Comparison of ENCODE assay signal across 8 mouse cellular contexts in the genomic region with DNA sequence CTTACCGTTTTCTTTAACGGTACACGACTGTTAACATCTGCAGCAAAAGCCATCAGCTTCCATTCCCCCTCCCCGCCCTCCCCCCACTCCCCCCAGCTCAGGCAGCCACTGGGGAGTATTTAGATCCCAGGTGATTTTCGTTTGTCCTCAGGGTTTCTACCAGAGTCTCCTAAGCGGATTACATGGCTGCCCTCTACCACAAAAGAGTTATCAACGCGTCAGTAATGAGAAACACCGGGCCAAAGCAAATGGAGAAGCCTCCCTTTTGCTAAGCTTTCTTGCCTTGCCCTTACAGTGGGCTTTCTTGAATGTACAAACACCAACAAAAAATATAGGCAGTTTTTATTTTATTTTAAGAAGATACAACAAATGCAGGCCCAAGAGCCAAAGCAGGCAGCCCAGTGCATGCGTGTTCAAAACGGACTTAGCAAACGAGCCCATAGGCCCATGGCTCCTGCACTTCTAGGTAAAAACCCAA. TPM values are rescaled to one million over a fixed set of nuclear protein-coding genes. Genes with fewer than 3 reads are reported as not detected.
DNase-seq lines count a peak whose midpoint lies in the region; ATAC-seq and TF ChIP-seq lines count a peak whose summit lies in the region.

No protein-coding gene starts in this region.

- peak overlapping the region; percentile 77 for H3K4me2 ChIP-seq in lung, postnatal 0 days (replicated peaks; ENCODE audit: low read depth, low read length)
- peak overlapping the region; percentile 86 for H3K4me2 ChIP-seq in forebrain, embryonic 12.5 days
- peak overlapping the region; percentile 72 for H3K4me2 ChIP-seq in limb, embryonic 14.5 days (replicated peaks; ENCODE audit: low read depth, low read length, severe bottlenecking)

- no peak for ATAC-seq in lung, postnatal 0 days
- peak; percentile 21; the same call in 1 of the 2 replicates for ATAC-seq in forebrain, embryonic 12.5 days (ENCODE audit: low FRiP score)
- ATAC-seq in limb, embryonic 14.5 days (ENCODE audit: low FRiP score, low read depth), result no peak

- intact Hi-C loops in gastrocnemius, postnatal 14 days (cut with DNase I; ENCODE audit: low total_unique reads), result no loop called here

- 24% methylated on average over 12 of the region's 12 CpGs for WGBS in lung, postnatal 0 days
- 4% methylated on average over 12 of the region's 12 CpGs for WGBS in forebrain, embryonic 12.5 days
- WGBS in limb, embryonic 14.5 days, result 21% methylated on average over 12 of the region's 12 CpGs

- H3K9ac ChIP-seq in lung, postnatal 0 days (replicated peaks; ENCODE audit: low read depth), result 0 out of 2 replicates have a peak overlapping the region, but pooled peaks have one; percentile 46
- H3K9ac ChIP-seq in forebrain, embryonic 12.5 days, result peak overlapping the region; percentile 87
- peak overlapping the region; percentile 75 for H3K9ac ChIP-seq in limb, embryonic 14.5 days (ENCODE audit: low read depth, low read length, severe bottlenecking)

- H3K9me3 ChIP-seq in lung, postnatal 0 days (ENCODE audit: low read length), result no peaks in the 10 kb centered on the region
- H3K9me3 ChIP-seq in forebrain, embryonic 12.5 days, result no peaks in the 10 kb centered on the region
- no peaks in the 10 kb centered on the region for H3K9me3 ChIP-seq in limb, embryonic 14.5 days (ENCODE audit: control insufficient read depth, low read length)

- H3K4me1 ChIP-seq in lung, postnatal 0 days (ENCODE audit: insufficient read depth, low read depth, low read length), result peaks cover 9% of the 10 kb centered on the region; the same call in 1 of the 2 replicates
- peaks cover 16% of the 10 kb centered on the region for H3K4me1 ChIP-seq in forebrain, embryonic 12.5 days
- peaks cover 9% of the 10 kb centered on the region; the same call in 1 of the 2 replicates for H3K4me1 ChIP-seq in limb, embryonic 14.5 days (ENCODE audit: control insufficient read depth, insufficient read depth, low read length)

- H3K27ac ChIP-seq in lung, postnatal 0 days (ENCODE audit: low read length), result peak overlapping the region; percentile 62
- peak overlapping the region; percentile 80 for H3K27ac ChIP-seq in forebrain, embryonic 12.5 days
- H3K27ac ChIP-seq in limb, embryonic 14.5 days (replicated peaks; ENCODE audit: low read depth, low read length), result peak overlapping the region; percentile 82

- no peak for TF ChIP-seq POLR2A in limb, embryonic 14.5 days (IDR thresholded peaks at IDR 0.05; ENCODE audit: borderline replicate concordance, extremely low read depth, insufficient read depth, insufficient read length)

- DNase-seq in lung, postnatal 0 days (ENCODE audit: low spot score), result no peak
- no peak for DNase-seq in lung, postnatal 36 days
- no peak for DNase-seq in limb, embryonic 14.5 days (ENCODE audit: low spot score)
- peak; percentile 34 for DNase-seq in retina, postnatal 7 days (ENCODE audit: low read depth, low spot score)
- no peak for DNase-seq in gastrocnemius, postnatal 14 days
- DNase-seq in Muller cell, postnatal 12 days (ENCODE audit: inconsistent ontology term), result no peak
- DNase-seq in gastrocnemius, postnatal 25 days, result no peak

- H3K36me3 ChIP-seq in lung, postnatal 0 days (ENCODE audit: insufficient read depth, low read length), result no peaks in the 10 kb centered on the region
- peaks cover 15% of the 10 kb centered on the region; the same call in 1 of the 2 replicates for H3K36me3 ChIP-seq in forebrain, embryonic 12.5 days (replicated peaks)
- H3K36me3 ChIP-seq in limb, embryonic 14.5 days (ENCODE audit: control insufficient read depth, insufficient read depth, low read length), result peaks cover 10% of the 10 kb centered on the region

- H3K27me3 ChIP-seq in lung, postnatal 0 days (replicated peaks; ENCODE audit: insufficient read depth, low read length), result no peaks in the 10 kb centered on the region
- no peaks in the 10 kb centered on the region for H3K27me3 ChIP-seq in forebrain, embryonic 12.5 days
- H3K27me3 ChIP-seq in limb, embryonic 14.5 days (ENCODE audit: control insufficient read depth, insufficient read depth, low read length), result no peaks in the 10 kb centered on the region

- TF ChIP-seq EP300 in lung, postnatal 0 days (IDR thresholded peaks at IDR 0.05), result no peak

- peak overlapping the region; percentile 61 for H3K4me3 ChIP-seq in lung, postnatal 0 days (ENCODE audit: low read depth, low read length)
- peak overlapping the region; percentile 88 for H3K4me3 ChIP-seq in forebrain, embryonic 12.5 days (replicated peaks)
- H3K4me3 ChIP-seq in limb, embryonic 14.5 days (replicated peaks; ENCODE audit: low read length), result peak overlapping the region; percentile 64

- no peak for TF ChIP-seq CTCF in lung, postnatal 0 days (IDR thresholded peaks at IDR 0.05)

RNA-seq across cellular contexts. Expression of a gene that starts 0.6 kb away (rescaled TPM):
- polyA plus RNA-seq in lung, postnatal 0 days (2015; fragmentation: Nextera tagmentation; extraction: Ambion mirVana), result 114 and 122 TPM in 2 replicates
- 103 and 106 TPM in 2 replicates for polyA plus RNA-seq in forebrain, embryonic 12.5 days (2016; fragmentation: Nextera tagmentation; extraction: Ambion mirVana)
- 75.5 and 77.4 TPM in 2 replicates for polyA plus RNA-seq in limb, embryonic 14.5 days (2012; rRNA removed)
- 109 and 112 TPM in 2 replicates for polyA plus RNA-seq in limb, embryonic 14.5 days (2014; fragmentation: Nextera tagmentation; extraction: Ambion mirVana)
- total RNA-seq in gastrocnemius, postnatal 14 days (2021), result 10 to 100 TPM; 47.3 to 51.2 TPM
- total RNA-seq in gastrocnemius, postnatal 25 days (2021), result 10 to 100 TPM; 48.5 to 55.8 TPM

RNA-seq across cellular contexts. Expression of a gene that starts 50.3 kb away (rescaled TPM):
- 10.0 and 12.4 TPM in 2 replicates for polyA plus RNA-seq in lung, postnatal 0 days (2015; fragmentation: Nextera tagmentation; extraction: Ambion mirVana)
- 10.9 and 11.2 TPM in 2 replicates for polyA plus RNA-seq in forebrain, embryonic 12.5 days (2016; fragmentation: Nextera tagmentation; extraction: Ambion mirVana)
- polyA plus RNA-seq in limb, embryonic 14.5 days (2012; rRNA removed), result 7.4 and 9.1 TPM in 2 replicates
- 11.9 and 12.9 TPM in 2 replicates for polyA plus RNA-seq in limb, embryonic 14.5 days (2014; fragmentation: Nextera tagmentation; extraction: Ambion mirVana)
- 1 to 10 TPM; 7.2 to 9.6 TPM for total RNA-seq in gastrocnemius, postnatal 14 days (2021)
- total RNA-seq in gastrocnemius, postnatal 25 days (2021), result 1 to 10 TPM; 6.1 to 7.8 TPM

RNA-seq across cellular contexts. Expression of a gene that starts 53.4 kb away (rescaled TPM):
- polyA plus RNA-seq in lung, postnatal 0 days (2015; fragmentation: Nextera tagmentation; extraction: Ambion mirVana), result 577 and 614 TPM in 2 replicates
- 2,961 and 3,101 TPM in 2 replicates for polyA plus RNA-seq in forebrain, embryonic 12.5 days (2016; fragmentation: Nextera tagmentation; extraction: Ambion mirVana)
- polyA plus RNA-seq in limb, embryonic 14.5 days (2012; rRNA removed), result 896 and 1,069 TPM in 2 replicates
- 1,399 and 1,426 TPM in 2 replicates for polyA plus RNA-seq in limb, embryonic 14.5 days (2014; fragmentation: Nextera tagmentation; extraction: Ambion mirVana)
- total RNA-seq in gastrocnemius, postnatal 14 days (2021), result 10 to 100 TPM; 87.8 to 95.7 TPM
- total RNA-seq in gastrocnemius, postnatal 25 days (2021), result 10 to 100 TPM; 73.1 to 80.4 TPM
